Mouse (Mus musculus) lung, adult 2 months (tissue): Measurements from ENCODE around the gene Pusl1. TPM values are rescaled to one million over a fixed set of nuclear protein-coding genes. Genes with fewer than 3 reads are reported as not detected.

Experiments used
- DNase-seq: peaks from one replicate; pipeline ENCODE4 v3.0.0; 2022
- H3K4me1 ChIP-seq: fragments of 200-500 bp; 2 replicates; pipeline ENCODE4 v1.6.1; 2011; ENCODE audit warnings: low read length; ENCODE audit not compliant: control insufficient read depth, insufficient read depth
- H3K4me3 ChIP-seq: fragments of 200-500 bp; replicated peaks from 2 replicates; pipeline ENCODE3; 2011; ENCODE audit warnings: low read depth, mild to moderate bottlenecking, control low read depth, low read length; ENCODE audit errors: extremely low read depth
- CTCF ChIP-seq: fragments of 200-500 bp; IDR thresholded peaks from 2 replicates; pipeline ENCODE4 v1.5.1; 2011; ENCODE audit warnings: mild to moderate bottlenecking, low read length, control low read depth; ENCODE audit not compliant: insufficient read depth
- POLR2A ChIP-seq: fragments of 200-500 bp; IDR thresholded peaks from 2 replicates; pipeline ENCODE4 v1.6.1; 2011; ENCODE audit warnings: low read depth, mild to moderate bottlenecking, control low read depth, low read length, borderline replicate concordance; ENCODE audit errors: extremely low read depth
- WGBS: fragments of 180-500 bp; shearing (Covaris S2); methylation state at CpG from one replicate; pipeline ENCODE4 v1.1.7; 2018; 5-methylcytosine and 5-hydroxymethylcytosine counted together
- polyA plus RNA-seq: library from polyadenylated mRNA; depleted of rRNA; stranded (reverse); fragments of >200 nt; gene quantifications from 2 replicates; pipeline ENCODE4 v1.2.3, GENCODE M21; 2012; rRNA removed

The Pusl1 gene
- polyA plus RNA-seq: 82.2 and 88.0 TPM in 2 replicates

GRCm38 (mm10) chr4:155891551-155892001, at the start of gene Pusl1, which contains the start of gene Acap3:
Gene Pusl1, minus strand, starts transcription at chr4:155891781.
Gene Acap3, plus strand, starts transcription at chr4:155891822.
- peaks cover 21% of the 10 kb centered on the region for H3K4me1 ChIP-seq
- H3K4me3 ChIP-seq: peak within 1 kb of the TSS; percentile 89
- peak; percentile 95 for DNase-seq
- under 1% methylated on average over 52 of the region's 52 CpGs for WGBS
- TF ChIP-seq CTCF: no peak
- TF ChIP-seq POLR2A: peak; percentile 23; the same call in 1 of the 2 replicates

GRCm38 (mm10) chr4:155932031-155932430, 40.5 kb upstream of the Pusl1 start:
- Histone ChIP-seq H3K4me1 (no peaks in the 10 kb centered on the region), H3K4me3 (no peak overlapping the region)
- 57% methylated on average over 1 of the region's 1 CpGs for WGBS
- DNase-seq: no peak
- no peak for TF ChIP-seq CTCF
- no peak for TF ChIP-seq POLR2A

GRCm38 (mm10) chr4:155908751-155909150, 17.2 kb upstream of the Pusl1 start:
- peak; percentile 2 for DNase-seq
- no peaks in the 10 kb centered on the region for H3K4me1 ChIP-seq
- 83% methylated on average over 4 of the region's 4 CpGs for WGBS

GRCm38 (mm10) chr4:155908281-155908680, 16.7 kb upstream of the Pusl1 start:
- Histone ChIP-seq H3K4me1 (no peaks in the 10 kb centered on the region), H3K4me3 (no peak overlapping the region)
- no peak for TF ChIP-seq CTCF
- no peak for TF ChIP-seq POLR2A
- DNase-seq: peak; percentile 1
- WGBS: 66% methylated on average over 7 of the region's 7 CpGs

More at GRCm38 (mm10) chr4:155908751-155909150, 17.2 kb upstream of the Pusl1 start:
- no peak overlapping the region for H3K4me3 ChIP-seq
- TF ChIP-seq CTCF (no peak), POLR2A (0 out of 2 replicates have a peak, but pooled peaks have one; percentile 4)

GRCm38 (mm10) chr4:155907003-155907402, 15.4 kb upstream of the Pusl1 start:
- no peaks in the 10 kb centered on the region for H3K4me1 ChIP-seq
- 63% methylated on average over 11 of the region's 11 CpGs for WGBS
- no peak overlapping the region for H3K4me3 ChIP-seq
- DNase-seq: no peak
- TF ChIP-seq POLR2A (no peak), CTCF (no peak)

GRCm38 (mm10) chr4:155906125-155906524, 14.5 kb upstream of the Pusl1 start:
- Histone ChIP-seq H3K4me1 (0 out of 2 replicates have a peak, but pooled peaks cover 3% of the 10 kb centered on the region), H3K4me3 (no peak overlapping the region)
- WGBS: 81% methylated on average over 9 of the region's 9 CpGs
- peak; percentile 2 for DNase-seq
- no peak for TF ChIP-seq POLR2A
- TF ChIP-seq CTCF: no peak

- DNase-seq: peak; percentile 2
- WGBS: 91% methylated on average over 13 of the region's 13 CpGs
- H3K4me3 ChIP-seq: no peak overlapping the region
- no peak for TF ChIP-seq POLR2A
- no peak for TF ChIP-seq CTCF
- H3K4me1 ChIP-seq: 0 out of 2 replicates have a peak, but pooled peaks cover 6% of the 10 kb centered on the region
Observed at GRCm38 (mm10) chr4:155905634-155906033, 14.1 kb upstream of the Pusl1 start.

GRCm38 (mm10) chr4:155904318-155905102, 12.9 kb upstream of the Pusl1 start:
- 0 out of 2 replicates have a peak, but pooled peaks cover 6% of the 10 kb centered on the region for H3K4me1 ChIP-seq
- peak; percentile 3 for DNase-seq
- no peak overlapping the region for H3K4me3 ChIP-seq
- WGBS: 93% methylated on average over 13 of the region's 13 CpGs
- TF ChIP-seq POLR2A (no peak), CTCF (no peak)

- Histone ChIP-seq H3K4me3 (no peak overlapping the region), H3K4me1 (0 out of 2 replicates have a peak, but pooled peaks cover 6% of the 10 kb centered on the region)
- DNase-seq: peak; percentile 1
- WGBS: 94% methylated on average over 13 of the region's 13 CpGs
- TF ChIP-seq CTCF (no peak), POLR2A (no peak)
Observed at GRCm38 (mm10) chr4:155903246-155903645, 11.7 kb upstream of the Pusl1 start.

GRCm38 (mm10) chr4:155901205-155901604, 9.6 kb upstream of the Pusl1 start:
- DNase-seq: no peak
- H3K4me1 ChIP-seq: 0 out of 2 replicates have a peak, but pooled peaks cover 6% of the 10 kb centered on the region
- no peak for TF ChIP-seq POLR2A
- TF ChIP-seq CTCF: no peak
- 27% methylated on average over 3 of the region's 3 CpGs for WGBS
- no peak overlapping the region for H3K4me3 ChIP-seq
